Mouse (Mus musculus): ENCODE results near the gene Ric8a.

GRCm38 (mm10) chr7:140857550-140858505 lies 1.1 kb downstream of the Ric8a start, which contains the start of gene Bet1l:
- TF ChIP-seq CTCF (IDR thresholded peaks at IDR 0.05; ENCODE audit: low read depth, low read length) (no peak), POLR2A (IDR thresholded peaks at IDR 0.05; ENCODE audit: insufficient read depth, low read length) (no peak)
